Mouse (Mus musculus) kidney, adult 2 months (tissue): Measurements from ENCODE around the gene Wdr13.

Experiments
- CTCF ChIP-seq: fragments of 200-500 bp; conservative IDR thresholded peaks from 2 replicates; pipeline ENCODE4 v1.5.1; 2011; ENCODE audit warnings: low read depth, mild to moderate bottlenecking, control low read depth, low read length, moderate library complexity, mixed read lengths; ENCODE audit not compliant: insufficient read depth, insufficient read length
- POLR2A ChIP-seq: fragments of 200-500 bp; IDR thresholded peaks from one replicate; pipeline ENCODE4 v1.6.1; 2011; ENCODE audit warnings: low read depth, low read length, control low read depth

DNA sequence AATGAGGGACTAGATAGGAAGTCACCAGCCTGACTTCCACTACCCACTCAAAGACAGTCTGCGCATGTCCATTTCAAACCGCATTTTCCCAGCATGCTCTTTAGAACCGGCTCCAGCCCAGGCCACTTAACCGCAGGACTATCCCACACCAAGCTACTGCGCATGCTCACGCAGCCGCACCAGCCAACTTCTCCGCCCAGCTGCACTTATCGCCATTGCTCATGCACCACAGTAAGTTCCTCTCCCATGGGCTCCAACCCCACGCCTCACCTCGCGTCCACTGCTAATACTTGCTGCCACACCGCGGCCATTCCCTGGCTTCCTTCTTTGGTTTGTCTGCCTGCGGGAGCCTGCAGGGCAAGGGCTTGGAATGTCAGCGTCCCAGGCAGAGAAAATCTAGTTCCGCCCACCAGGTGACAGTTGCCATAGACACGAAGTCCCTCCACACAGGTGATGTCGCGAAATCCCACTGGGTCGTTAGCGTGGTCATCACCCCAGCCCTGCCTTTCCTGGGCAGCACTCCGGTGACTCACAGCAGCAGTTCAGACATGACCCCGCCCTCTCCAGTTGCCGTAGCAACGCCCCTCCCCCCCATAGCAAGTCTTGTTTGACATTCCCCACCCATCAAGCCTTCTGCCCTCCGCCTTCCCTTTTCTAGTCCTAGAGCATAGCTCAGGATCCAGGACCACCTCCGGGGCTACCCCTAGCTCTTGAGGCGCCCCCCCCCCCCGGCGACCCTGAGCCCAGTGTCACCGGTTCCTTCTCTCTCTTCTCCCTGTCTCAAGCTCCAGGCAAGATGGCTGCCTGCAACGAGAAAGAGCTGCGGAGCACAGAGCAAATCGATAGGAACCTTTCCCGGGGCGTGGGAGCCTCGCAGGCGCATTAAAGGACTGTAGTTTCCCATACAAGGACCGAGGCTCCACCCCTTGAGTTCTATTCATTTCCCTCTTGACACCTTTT lies at the start of gene Wdr13:
- TF ChIP-seq POLR2A (no peak), CTCF (no peak)
